Mouse (Mus musculus) v-Abl transformed pro-B cells (cell line): Measurements from ENCODE around the gene 2900026A02Rik.

Source experiments
- in situ Hi-C, 2 experiments: fragments of 400-800 bp; cut with MboI; formaldehyde crosslinking; loops; one replicate each; pipeline ENCODE4 v1.15.1; 2025; ENCODE audit not compliant: unreplicated experiment in 2 of 2

Gene 2900026A02Rik

DNA sequence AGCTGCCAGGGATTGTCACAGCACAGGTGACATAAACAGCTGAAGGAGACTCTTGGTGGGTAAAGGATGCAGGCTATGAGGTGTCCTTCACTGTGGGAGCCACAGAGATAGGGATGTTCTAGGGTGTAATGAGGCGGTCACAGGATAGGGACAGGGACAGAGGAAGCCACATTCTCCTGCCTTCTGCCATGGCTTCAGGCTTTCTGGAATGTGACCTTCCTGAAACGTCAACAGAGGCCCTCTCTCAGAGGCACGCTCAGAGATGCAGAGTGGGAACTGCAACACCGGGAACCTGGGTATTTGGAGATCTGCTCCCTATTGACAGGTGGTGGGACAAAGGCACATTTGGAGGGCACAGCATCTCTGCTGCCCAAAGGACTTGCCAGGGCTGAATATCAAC lies 134.0 kb downstream of the 2900026A02Rik start:
- in situ Hi-C loops, result loop anchor here in 1 of 2 experiments (25.0 kb wide), 1 partner anchor 275 kb away; the partner anchor contains the start of gene Aym1

DNA sequence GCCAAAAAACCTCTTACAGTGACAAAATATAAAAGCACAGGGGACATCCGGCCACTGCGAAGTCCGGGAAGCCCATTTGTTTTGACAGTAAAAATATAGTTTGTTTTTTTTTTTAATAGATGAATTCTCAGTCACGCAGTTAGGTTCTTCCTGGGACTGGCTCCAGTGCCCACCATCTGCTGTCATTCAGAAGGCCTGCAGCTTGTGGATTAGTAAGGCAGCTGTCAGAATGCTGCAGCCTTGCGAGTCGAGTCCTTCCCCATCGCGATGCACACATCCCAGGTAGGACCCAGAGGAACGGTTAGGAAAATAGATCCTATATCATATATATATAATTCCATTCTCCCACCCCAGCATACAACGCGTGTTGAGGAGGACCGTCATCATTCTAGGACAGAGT lies 134.6 kb downstream of the 2900026A02Rik start:
- in situ Hi-C loops, result loop anchor here in 1 of 2 experiments (25.0 kb wide), 1 partner anchor 276 kb away; the partner anchor contains the start of gene Aym1

DNA sequence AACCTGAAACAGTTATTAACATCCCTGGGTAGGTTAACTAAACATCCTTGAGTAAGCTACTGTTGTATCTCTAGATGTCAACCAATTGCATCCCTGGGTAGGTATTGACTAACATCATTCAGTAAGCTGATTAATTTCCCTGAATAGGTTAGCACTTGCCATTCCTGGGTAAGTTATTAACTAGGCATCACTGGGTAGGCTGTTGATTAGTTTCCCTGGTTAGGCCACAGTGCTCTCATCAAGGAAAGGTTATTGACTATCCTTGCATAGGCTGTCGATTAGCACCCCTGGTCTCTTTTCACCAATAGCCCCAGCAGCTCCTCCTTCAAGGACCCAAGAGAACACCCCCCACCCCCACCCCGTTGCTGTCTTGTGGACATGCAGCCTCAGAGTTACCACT lies 135.1 kb downstream of the 2900026A02Rik start:
- in situ Hi-C loops, result loop anchor here in 1 of 2 experiments (25.0 kb wide), 1 partner anchor 276 kb away; the partner anchor contains the start of gene Aym1

DNA sequence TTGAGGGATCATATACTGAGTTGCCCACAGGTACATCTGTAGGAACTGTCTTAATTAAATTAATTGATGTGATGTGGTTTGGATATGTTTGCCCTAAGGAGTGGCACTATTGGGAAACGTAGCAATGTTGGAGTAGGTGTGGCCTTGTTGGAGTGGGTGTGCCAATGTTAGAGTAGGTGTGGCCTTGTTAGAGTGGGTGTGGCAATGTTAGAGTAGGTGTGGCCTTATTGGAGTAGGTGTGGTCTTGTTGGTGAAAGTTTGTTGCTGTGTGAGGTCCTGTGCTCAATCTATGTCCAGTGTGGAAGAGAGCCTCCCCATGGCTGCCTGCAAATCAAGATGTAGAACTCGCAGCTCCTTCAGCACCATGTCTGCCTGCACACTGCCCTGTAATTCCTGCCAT lies 136.7 kb downstream of the 2900026A02Rik start:
- in situ Hi-C loops, result loop anchor here in 1 of 2 experiments (25.0 kb wide), 1 partner anchor 278 kb away; the partner anchor contains the start of gene Aym1

DNA sequence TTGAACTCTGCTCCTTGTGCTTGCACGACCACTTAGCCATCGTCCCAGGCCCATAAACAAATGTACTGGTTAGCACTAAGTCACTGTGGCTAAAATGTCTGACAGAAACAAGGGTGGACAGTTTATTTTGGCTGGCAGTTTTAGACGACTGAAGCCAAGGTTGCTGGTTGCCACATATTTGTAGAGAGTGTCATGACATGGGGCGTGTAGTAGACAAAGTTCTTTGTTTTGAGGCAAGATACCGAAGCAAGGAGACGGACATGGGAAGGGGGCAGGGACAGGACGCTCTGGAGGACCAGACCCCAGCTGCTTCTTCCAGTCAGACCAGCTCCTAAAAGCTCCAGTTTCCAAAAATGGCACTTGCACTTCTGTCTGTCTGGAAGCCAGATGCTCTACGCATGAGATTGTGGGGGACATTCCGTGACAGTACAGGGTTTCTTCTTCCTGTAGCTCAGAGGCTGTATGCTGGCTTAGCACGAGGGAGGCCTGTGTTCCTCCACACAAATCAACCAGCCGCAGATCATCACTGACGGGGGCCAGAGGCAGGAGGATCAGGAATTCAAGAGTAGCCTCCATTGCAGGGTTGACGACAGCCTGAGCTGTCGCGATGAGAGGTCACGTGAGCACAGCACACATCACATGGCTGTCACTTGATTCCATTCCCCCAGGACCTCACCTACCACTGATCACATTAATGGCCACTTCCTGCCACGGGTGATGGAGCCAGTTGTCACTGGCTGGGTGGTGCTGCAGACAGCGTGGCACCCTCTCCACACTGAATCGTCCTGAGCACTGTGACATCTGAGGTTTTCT lies 138.5 kb downstream of the 2900026A02Rik start:
- in situ Hi-C loops, result loop anchor here in 1 of 2 experiments (25.0 kb wide), 1 partner anchor 280 kb away; the partner anchor contains the start of gene Aym1

DNA sequence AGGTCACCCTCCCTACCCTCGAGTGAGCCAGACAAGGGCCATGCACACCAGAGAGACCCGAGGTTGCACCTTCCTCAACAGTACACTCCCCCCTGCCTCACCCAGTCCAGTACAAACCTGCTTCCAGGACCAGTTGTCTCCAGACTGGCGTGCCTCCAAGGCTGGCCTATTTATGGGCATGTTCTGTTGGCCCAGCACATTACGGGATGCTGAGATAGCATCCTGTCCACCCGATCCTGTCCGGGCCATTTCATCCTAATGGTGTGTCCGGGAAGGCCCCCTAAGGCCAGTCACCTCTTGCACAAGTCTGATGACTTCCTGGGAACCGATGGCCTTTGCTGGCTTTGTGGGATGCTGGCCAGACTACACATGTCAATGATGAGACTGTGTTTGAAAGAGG lies 139.6 kb downstream of the 2900026A02Rik start, which contains the start of gene Crybb3:
Crybb3 (minus strand) TSS at position 146 of the 400 bp plus-strand sequence.
- in situ Hi-C loops, result loop anchor here in 1 of 2 experiments (25.0 kb wide), 1 partner anchor 281 kb away; the partner anchor contains the start of gene Aym1

DNA sequence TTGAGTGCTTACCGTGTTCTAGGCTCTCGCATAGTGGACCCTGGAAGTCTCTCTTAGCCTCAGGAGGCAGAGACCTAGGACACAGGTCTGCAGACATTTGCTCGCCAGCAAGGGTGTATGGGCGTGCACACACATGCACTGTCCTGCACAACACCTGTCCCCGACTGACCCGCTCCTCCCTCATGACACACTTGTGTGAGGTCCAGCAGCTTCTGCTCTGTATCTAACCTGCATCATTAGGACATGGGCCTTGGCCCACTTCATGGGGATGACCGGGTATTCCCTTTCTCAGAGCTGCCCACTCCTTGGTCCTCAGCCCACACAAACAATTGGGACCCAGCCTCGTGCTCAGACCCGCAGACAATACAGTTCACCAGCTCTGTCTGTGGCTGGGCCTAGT lies 140.0 kb downstream of the 2900026A02Rik start:
- in situ Hi-C loops, result loop anchor here in 1 of 2 experiments (25.0 kb wide), 1 partner anchor 281 kb away; the partner anchor contains the start of gene Aym1

DNA sequence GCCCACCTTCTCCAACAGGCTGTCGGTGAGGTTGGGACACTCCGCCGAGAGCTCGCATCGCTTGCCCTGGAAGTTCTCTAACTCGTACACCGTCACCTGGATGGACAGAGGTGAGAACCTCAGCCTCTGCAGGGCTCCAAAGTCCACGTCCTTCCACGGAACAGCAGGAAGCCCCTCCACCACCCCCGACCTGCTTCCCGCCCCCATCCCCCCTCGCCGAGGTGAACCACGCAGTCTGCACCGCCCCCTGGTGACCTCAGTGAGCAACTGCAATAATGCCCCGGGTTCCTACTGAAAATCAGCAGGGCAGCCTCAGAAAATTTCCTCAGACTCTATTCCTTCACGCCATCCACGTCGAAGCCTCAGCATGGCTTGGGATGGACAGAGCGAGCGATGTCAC lies 141.3 kb downstream of the 2900026A02Rik start:
- in situ Hi-C loops, result loop anchor here in 1 of 2 experiments (25.0 kb wide), 1 partner anchor 283 kb away; the partner anchor contains the start of gene Aym1

DNA sequence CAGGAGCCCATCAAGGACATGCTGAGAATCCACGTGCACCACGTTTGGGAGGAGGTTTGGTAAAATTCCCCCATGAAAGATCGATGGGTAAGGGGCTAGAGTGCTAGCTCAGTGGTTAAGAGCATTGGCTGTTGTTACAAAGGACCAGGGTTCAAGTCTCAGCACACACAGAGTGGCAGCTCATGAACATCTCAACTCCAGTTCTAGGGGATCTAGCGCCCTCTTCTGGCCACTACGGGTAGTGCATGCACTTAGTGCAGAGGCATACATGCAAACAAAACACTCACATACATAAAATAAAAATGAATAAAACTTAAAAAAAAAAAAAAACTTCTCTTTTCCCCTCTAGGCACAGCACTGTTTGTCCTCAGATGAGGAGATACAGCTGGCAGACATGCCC lies 142.3 kb downstream of the 2900026A02Rik start:
- in situ Hi-C loops, result loop anchor here in 1 of 2 experiments (25.0 kb wide), 1 partner anchor 284 kb away; the partner anchor contains the start of gene Aym1

DNA sequence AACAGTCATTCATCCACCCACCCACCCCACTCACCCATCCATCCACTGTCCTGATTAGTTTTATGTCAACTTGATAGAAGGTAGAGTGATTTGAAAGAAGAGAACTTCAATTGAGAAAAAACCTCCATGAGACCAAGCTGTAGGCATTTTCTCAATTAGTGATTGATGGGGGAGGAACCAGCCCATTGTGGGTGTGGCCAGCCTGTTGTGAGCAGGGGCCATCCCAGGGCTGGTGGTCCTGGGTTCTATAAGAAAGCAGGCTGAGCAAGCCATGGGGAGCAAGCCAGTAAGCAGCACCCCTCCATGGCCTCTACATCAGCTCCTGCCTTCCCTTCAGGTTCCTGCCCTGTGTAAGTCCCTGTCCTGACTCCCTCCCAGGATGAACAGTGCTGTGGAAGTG lies 151.0 kb downstream of the 2900026A02Rik start, which contains the start of gene Crybb2:
Crybb2 (minus strand) TSS at position 101 of the 400 bp plus-strand sequence.
- in situ Hi-C loops, result loop anchor here in 1 of 2 experiments (25.0 kb wide), 1 partner anchor 858 kb away; no protein-coding TSS in a partner anchor

DNA sequence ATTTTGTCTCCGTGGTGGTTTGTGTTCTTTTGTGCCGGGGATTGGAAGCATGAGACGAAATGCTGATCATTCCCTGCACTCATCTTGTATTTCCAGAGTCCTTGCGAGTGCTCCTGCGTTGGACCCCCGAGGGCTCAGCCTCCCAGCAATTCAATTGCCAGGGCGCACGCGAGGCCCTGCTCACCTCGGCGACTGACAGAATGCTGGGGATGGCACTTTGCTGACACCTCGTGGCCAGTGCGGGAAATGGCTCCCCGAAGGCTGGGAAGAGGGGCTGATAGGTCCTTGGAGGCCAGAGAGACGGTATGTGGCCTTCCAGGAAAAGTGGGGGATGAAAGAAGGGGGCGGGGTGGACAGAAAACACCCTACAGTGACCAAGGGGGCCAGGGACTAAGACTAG lies 166.7 kb downstream of the 2900026A02Rik start:
- in situ Hi-C loops, result loop anchor here (5.0 to 25.0 kb wide), 3 partner anchors 187 to 842 kb away; no protein-coding TSS in a partner anchor

DNA sequence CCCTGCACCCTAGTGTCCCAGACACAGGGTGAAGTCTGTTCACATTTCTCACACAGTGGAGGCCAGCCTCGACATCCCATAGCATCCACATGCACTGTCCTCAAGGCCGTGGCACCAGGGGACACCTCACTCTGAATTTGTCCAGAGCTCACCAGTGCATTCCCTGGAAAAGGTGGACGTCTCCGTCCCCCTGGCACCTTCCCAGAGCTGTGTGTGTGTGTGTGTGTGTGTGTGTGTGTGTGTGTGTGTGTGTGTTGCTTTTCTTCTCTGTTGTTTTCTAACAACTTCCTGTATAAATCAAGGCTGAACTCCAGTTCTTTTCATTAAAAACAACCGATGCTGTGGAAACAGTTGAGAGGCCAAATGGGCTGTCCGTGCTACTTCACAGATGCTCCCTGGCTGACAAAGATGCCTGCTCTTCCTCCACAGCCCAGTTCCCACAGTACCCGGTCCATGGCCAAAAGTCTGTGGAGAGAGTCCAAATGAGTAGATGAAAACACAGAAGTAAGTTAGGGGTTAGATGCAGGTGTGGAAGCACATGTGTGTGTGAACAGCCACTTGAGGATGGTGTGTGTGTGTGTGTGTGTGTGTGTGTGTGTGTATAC lies 170.4 kb downstream of the 2900026A02Rik start:
- in situ Hi-C loops, result loop anchor here (5.0 to 25.0 kb wide), 3 partner anchors 183 to 838 kb away; no protein-coding TSS in a partner anchor

DNA sequence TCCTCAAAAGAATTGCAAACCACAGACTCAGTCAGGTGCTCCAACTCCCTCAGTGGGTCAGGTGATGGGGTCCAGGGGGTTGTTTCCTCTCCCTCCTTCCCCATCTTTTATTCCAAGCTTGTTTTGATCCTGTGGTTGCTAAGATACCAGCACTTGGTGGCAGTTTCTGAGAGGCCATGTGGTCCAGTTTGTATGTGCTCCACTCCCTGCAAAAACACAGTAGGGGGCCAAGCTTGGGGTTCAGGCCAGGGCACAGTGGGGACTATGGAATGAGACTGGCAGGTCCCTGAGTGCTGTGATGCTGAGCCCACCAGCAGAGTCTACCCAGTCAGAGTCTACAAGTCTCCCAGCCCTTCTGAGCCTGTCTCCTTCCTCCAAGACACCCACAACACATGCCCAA lies 171.2 kb downstream of the 2900026A02Rik start:
- in situ Hi-C loops, result loop anchor here (5.0 to 25.0 kb wide), 4 partner anchors 183 to 1638 kb away; partner anchors contain the start of gene Mn1 (in 1 of the 2)

DNA sequence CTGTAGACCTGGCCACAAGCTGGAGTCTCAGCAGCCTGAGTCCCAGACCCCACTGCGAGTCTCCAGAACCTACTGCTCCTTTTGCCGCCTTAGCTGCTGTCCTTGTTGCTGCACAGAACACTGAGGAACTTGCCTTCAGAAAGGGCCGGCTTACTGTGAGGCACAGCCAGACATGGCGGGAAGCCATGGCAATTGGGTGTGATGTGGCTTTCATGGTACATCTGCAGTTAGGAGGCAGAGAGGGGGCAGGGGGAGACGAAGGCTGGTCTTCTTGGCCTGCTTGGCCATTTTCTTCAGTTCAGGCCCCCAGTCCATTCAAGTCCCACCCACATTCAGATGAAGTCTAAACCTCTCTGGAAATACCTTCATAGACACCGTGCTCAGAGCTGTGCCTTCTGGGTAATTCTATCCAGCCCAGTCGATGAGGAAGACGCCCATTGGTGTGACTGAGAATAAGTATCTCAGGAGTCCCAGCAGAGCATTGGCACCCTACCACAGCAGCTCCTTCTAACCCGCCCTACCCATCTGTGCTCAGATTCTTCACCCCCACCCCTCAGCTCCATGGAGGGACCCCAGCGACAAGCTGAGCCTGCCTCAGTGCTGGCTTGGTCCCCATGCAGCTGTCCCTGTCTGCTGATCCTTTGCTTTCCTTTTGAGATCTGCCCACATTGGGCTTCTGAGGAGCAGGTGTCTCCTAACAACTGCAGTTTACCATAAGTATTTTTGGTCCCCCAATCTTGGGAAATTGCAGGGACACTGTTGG lies 175.3 kb downstream of the 2900026A02Rik start:
- in situ Hi-C loops, result loop anchor here in 1 of 2 experiments (25.0 kb wide), 1 partner anchor 1633 kb away; the partner anchor contains the start of gene Mn1

DNA sequence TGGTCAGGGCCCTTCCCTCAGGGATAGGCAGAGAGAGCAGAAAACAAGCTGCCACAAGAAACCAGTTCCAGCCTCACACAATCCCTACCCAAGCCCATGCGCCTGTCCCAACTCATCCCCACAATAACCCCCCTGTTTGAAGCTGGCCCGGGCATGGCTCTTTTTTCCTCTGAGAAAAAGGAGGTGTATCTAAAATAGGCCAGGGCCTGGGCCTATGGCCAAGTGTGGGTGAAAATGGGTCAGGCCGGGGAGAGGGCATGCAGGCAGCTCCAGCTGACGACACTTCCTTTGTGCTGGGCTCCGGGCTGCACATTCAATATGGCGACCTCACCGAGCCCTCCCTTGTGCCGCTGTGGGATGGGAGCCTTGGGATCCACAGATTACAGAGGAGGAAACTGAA lies 177.5 kb downstream of the 2900026A02Rik start:
- in situ Hi-C loops, result loop anchor here in 1 of 2 experiments (25.0 kb wide), 1 partner anchor 1631 kb away; the partner anchor contains the start of gene Mn1

DNA sequence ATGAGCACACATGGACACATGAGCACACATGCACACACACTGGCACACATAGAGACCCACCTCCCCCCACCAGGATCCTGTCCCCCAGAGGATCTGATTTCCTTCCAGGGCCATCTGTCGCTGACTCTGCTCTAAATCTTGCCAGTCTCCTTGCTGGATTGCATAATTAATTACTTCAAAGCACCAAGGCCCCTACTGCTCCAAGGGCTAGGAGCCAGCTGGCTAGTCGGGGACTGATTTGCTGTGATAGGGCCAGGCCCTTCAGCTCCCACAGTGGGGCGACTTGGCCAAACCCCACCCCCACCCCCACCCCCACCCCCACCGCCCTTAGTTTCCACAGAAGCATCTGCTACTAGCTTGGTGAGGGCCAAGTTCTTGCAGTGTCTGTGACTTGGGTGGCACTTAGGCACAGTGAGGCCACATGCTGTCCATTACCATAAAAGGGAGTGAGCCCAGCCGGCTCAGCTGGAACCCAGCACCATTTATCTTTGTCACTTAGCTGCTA lies 179.4 kb downstream of the 2900026A02Rik start:
- in situ Hi-C loops, result loop anchor here in 1 of 2 experiments (25.0 kb wide), 1 partner anchor 1629 kb away; the partner anchor contains the start of gene Mn1

DNA sequence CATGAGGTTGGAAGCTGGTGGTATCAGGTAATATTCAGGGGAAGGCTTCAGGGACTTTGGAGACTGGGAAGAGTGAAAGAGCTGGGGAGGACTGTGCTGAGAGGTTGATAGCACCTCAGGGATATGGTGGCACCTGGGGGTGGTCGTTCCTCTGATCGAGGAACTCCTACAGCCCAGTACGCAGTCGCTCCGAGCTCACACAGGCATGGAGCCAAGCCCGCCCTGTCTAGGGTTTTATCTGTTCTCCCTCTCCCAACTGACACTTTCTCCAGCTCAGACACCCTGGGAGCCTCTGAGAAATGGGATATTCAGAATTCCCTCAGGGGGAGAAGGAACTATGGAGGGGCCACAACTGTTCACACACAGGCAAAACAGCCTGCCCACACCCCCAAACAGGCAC lies 180.3 kb downstream of the 2900026A02Rik start:
- in situ Hi-C loops, result loop anchor here in 1 of 2 experiments (25.0 kb wide), 1 partner anchor 1628 kb away; the partner anchor contains the start of gene Mn1

DNA sequence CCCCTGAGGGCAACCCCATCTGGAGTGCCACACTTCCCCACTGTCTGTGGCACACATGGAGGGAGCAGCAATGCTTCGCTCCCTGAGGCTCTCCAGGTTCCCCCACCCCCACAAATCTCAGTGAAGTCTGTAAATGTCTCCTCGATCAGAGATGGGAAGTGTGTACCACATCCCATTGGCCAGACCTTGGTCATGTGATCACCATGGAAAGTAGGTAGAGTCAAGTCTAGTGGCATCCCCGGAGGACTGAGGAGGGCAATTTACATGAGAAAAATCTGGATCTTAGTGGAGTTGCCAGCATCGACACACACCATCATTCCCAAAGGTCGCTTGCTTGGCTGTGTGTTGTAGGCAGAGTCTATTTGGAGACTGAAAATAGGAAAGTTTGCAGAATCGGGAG lies 182.4 kb downstream of the 2900026A02Rik start:
- in situ Hi-C loops, result loop anchor here in 1 of 2 experiments (25.0 kb wide), 1 partner anchor 1626 kb away; the partner anchor contains the start of gene Mn1
